Mouse (Mus musculus) left cerebral cortex, adult 2 months (tissue): ENCODE measurements around the gene Hspbp1. TPM values are rescaled to one million over a fixed set of nuclear protein-coding genes. Genes with fewer than 3 reads are reported as not detected.

Experiments
- DNase-seq, 2 experiments: peaks; one replicate each; pipeline ENCODE4 v3.0.0; 2021 to 2022; ENCODE audit warnings: low spot score in 2 of 2, mixed read lengths in 1 of 2; ENCODE audit errors: extremely low spot score in 1 of 2
- H3K27ac ChIP-seq: fragments of 200-600 bp; 2 replicates; pipeline ENCODE4 v1.8.1; 2022
- H3K4me3 ChIP-seq: fragments of 200-600 bp; 2 replicates; pipeline ENCODE4 v1.8.1; 2022
- CTCF ChIP-seq: fragments of 200-600 bp; IDR thresholded peaks from 2 replicates; pipeline ENCODE4 v1.8.1; 2022; ENCODE audit warnings: antibody characterized with exemption, mild to moderate bottlenecking, moderate library complexity
- intact Hi-C: fragments of 180-260 bp; cut with DNase I; formaldehyde crosslinking; loops from one replicate; pipeline ENCODE4 v1.15.1; 2025
- total RNA-seq, 2 experiments: library from RNA; stranded (reverse); gene quantifications; 2 replicates each; pipeline ENCODE4 v1.2.3; 2021

Hspbp1 gene
- total RNA-seq, 2 experiments from 2014 or later: 99.9 to 102 TPM

- peak overlapping the region; percentile 55 for H3K27ac ChIP-seq
Measured at GRCm38 (mm10) chr7:4653351-4653750, 31.5 kb downstream of the Hspbp1 start.

GRCm38 (mm10) chr7:4652726-4653125 is 32.1 kb downstream of the Hspbp1 start:
- no peak for DNase-seq
- no peak for TF ChIP-seq CTCF
- H3K27ac ChIP-seq: no peak overlapping the region
- H3K4me3 ChIP-seq: no peak overlapping the region
- intact Hi-C loops: no loop called here

More at GRCm38 (mm10) chr7:4653351-4653750, 31.5 kb downstream of the Hspbp1 start:
- H3K4me3 ChIP-seq: no peak overlapping the region
- no peak for DNase-seq
- no peak for TF ChIP-seq CTCF
- intact Hi-C loops: no loop called here

GRCm38 (mm10) chr7:4651581-4651980 is 33.3 kb downstream of the Hspbp1 start:
- H3K27ac ChIP-seq: no peak overlapping the region
- TF ChIP-seq CTCF: no peak
- DNase-seq: no peak
- no peak overlapping the region for H3K4me3 ChIP-seq
- intact Hi-C loops: no loop called here

GRCm38 (mm10) chr7:4647992-4648391 is 36.9 kb downstream of the Hspbp1 start:
- no peak overlapping the region for H3K4me3 ChIP-seq
- TF ChIP-seq CTCF: no peak
- no peak overlapping the region for H3K27ac ChIP-seq
- intact Hi-C loops: no loop called here
- DNase-seq: no peak

- no peak for DNase-seq
- Histone ChIP-seq H3K27ac (no peak overlapping the region), H3K4me3 (no peak overlapping the region)
- no peak for TF ChIP-seq CTCF
- intact Hi-C loops: no loop called here
Measured at GRCm38 (mm10) chr7:4647291-4647690, 37.6 kb downstream of the Hspbp1 start.

- intact Hi-C loops: no loop called here
- no peak for TF ChIP-seq CTCF
- DNase-seq: no peak
- H3K4me3 ChIP-seq: no peak overlapping the region
- H3K27ac ChIP-seq: no peak overlapping the region
Measured at GRCm38 (mm10) chr7:4646806-4647205, 38.1 kb downstream of the Hspbp1 start.

- no peak for TF ChIP-seq CTCF
- no peak for DNase-seq
- Histone ChIP-seq H3K27ac (no peak overlapping the region), H3K4me3 (no peak overlapping the region)
- intact Hi-C loops: no loop called here
Measured at GRCm38 (mm10) chr7:4643225-4643624, 41.6 kb downstream of the Hspbp1 start.

GRCm38 (mm10) chr7:4641956-4642355 is 42.9 kb downstream of the Hspbp1 start:
- no peak for DNase-seq
- no peak overlapping the region for H3K27ac ChIP-seq
- no peak for TF ChIP-seq CTCF
- intact Hi-C loops: no loop called here
- H3K4me3 ChIP-seq: no peak overlapping the region

GRCm38 (mm10) chr7:4641155-4641554 is 43.7 kb downstream of the Hspbp1 start:
- no peak; the same call in 1 of the 2 replicates for TF ChIP-seq CTCF
- Histone ChIP-seq H3K27ac (peak overlapping the region; percentile 29; the same call in 1 of the 2 replicates), H3K4me3 (no peak overlapping the region)
- DNase-seq: peak in 1 of 2 experiments; percentile 32
- intact Hi-C loops: no loop called here

- TF ChIP-seq CTCF: no peak
- no peak for DNase-seq
- Histone ChIP-seq H3K27ac (no peak overlapping the region), H3K4me3 (no peak overlapping the region)
- intact Hi-C loops: no loop called here
Measured at GRCm38 (mm10) chr7:4636179-4636578, 48.7 kb downstream of the Hspbp1 start.

- intact Hi-C loops: no loop called here
- Histone ChIP-seq H3K4me3 (no peak within 1 kb of the TSS), H3K27ac (no peak within 1 kb of the TSS)
- no peak for DNase-seq
- no peak for TF ChIP-seq CTCF
Measured at GRCm38 (mm10) chr7:4631031-4631430, 53.8 kb downstream of the Hspbp1 start, which contains the start of gene Tmem86b. TSS of gene Tmem86b (minus strand) at chr7:4631422.

- TF ChIP-seq CTCF: no peak
- Histone ChIP-seq H3K4me3 (no peak overlapping the region), H3K27ac (no peak overlapping the region)
- no peak for DNase-seq
- intact Hi-C loops: no loop called here
Measured at GRCm38 (mm10) chr7:4630198-4630597, 54.7 kb downstream of the Hspbp1 start.

GRCm38 (mm10) chr7:4629586-4629985 is 55.3 kb downstream of the Hspbp1 start:
- no peak overlapping the region for H3K27ac ChIP-seq

More at GRCm38 (mm10) chr7:4629586-4629985, 55.3 kb downstream of the Hspbp1 start:
- DNase-seq: no peak
- TF ChIP-seq CTCF: no peak
- H3K4me3 ChIP-seq: no peak overlapping the region
- intact Hi-C loops: no loop called here
